Mouse (Mus musculus): Measurements from ENCODE around the gene Trappc12.
"Not testable (repeated sequence)": the region's sequence is repeated elsewhere in the genome, so short reads cannot be mapped to it uniquely, and the experiment has no call there.

Gene Trappc12

GRCm38 (mm10) chr12:28750021-28750633, at the start of gene Trappc12:
TSS of gene Trappc12 (minus strand) at chr12:28750472.
- peak; percentile 87 for DNase-seq

GRCm38 (mm10) chr12:28799798-28800411, 49.6 kb upstream of the Trappc12 start:
- DNase-seq = no peak

DNA sequence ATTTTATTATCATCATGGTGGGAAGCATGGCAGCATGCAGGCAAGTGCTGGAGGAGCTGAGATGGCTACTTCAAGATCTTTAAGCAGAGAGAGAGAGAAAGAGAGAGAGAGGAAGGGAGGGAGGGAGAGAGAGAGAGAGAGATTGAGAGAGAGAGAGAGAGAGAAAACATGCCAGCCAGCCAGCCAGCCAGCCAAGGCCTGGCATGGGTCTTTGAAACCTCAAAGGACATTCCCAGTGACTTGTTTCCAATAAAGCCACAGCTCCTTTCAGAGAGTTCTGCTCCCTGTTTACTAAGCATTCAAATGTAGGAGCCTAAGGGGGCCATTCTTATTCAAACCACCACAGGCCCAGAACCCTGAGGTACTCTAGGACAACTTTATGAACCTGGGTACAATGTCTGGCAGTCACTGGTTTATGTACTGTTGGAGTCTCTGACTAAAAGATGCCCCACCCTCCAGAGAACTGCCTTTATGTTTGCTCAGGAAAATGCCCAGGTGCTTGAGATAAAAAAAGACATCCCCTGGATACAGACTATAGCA, 46.7 kb upstream of the Trappc12 start:
- DNase-seq = no peak

DNA sequence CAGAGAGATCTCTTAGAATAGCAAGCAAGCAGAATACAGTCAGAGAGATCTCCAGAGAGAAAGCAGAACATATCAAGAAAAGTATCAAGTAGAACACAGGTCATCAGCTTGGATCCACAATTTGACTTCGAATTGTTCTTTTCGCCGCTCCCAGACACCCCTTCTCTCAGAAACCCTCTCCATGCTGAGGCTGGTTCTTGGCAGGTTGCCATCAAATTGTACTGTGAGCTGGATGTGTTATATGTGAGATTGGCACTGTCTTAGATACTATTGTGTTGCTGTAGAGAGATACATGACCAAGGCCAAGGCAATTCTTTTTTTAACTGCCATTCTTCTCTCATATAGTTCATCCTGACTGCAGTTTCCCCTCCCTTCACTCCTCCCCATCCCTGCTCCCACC, 44.8 kb upstream of the Trappc12 start:
- DNase-seq = no peak

DNA sequence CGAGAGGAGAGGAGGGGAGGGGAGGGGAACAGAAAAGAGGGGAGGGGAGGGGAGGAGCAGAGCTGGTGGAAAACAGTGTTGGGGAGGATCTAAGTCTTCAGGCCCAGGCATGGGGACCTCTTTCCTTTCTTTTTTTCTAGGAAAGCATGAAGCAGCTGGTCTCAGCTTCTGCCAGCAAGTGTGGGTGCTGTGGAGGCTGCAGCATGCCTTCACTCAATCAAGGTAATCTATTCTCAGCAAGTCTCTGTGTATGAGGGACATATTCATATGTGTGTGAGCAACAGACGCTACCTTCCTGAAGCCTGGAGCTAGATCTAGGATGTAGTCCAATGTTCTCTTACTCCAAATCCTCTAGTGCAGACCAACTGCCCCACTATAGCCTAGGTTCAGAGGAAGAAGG, 43.4 kb upstream of the Trappc12 start:
- DNase-seq = no peak

- DNase-seq = no peak
These were observed 42.3 kb upstream of the Trappc12 start for GRCm38 (mm10) chr12:28792613-28793012.

DNA sequence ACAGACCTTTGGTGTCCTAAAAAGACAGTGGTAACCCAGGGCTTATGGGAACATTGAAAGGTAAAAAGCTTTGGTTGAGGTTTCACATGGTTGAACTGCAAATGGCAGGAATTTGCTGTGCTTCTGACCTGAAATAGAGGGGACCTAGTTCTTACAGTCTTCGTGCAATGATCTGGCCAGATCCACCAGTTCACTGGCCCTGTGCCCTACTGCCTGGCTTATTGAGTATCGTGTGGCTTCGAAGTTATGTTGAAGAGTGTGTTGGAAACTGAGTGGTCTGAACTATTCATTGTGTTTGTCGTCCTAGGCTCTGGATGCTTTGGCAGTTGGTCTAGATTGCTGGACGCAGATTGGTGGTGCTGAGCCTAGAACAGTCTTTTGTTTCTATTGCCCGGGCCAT, 36.0 kb upstream of the Trappc12 start:
- no peak for DNase-seq

GRCm38 (mm10) chr12:28785299-28785698, 35.0 kb upstream of the Trappc12 start:
- no peak for DNase-seq

DNA sequence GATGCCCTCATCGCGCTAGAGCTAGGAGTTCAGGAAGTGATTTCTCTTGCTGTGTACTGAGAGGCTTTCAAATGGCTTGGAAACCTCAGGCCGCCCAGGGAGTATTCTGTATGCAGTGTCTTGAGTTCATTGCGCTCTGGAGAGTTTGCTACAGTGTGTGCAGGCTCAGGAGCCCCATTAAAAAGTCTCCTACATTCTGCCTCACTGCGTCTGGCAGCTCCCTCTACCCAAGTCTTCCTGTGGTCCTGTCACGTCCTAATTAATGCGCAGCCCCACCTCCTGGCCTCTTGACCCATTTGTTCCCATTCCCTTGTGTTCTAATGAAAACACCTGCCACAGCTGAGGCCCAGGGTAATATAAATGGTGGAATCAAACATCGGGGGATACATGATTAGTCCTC, 34.6 kb upstream of the Trappc12 start:
- no peak for DNase-seq

DNA sequence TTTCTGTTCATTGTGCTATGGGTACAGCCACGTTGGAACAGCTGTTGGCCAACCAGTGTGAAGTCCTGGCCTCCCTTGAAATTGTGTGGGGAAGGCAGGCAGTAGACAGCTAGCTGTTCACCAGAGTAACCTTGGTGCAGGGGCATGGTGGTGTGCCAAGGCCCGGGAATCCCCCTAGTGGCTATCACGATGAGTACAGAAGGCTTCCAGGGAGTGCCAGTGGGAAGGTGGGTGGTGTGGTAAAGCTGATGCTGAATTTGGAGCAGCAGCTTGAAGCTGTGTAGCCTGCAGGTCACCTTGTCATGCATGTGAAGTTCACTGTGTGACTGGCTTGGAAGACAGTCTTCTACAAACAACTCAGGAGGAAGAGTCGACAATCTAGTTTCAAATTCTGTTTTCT, 34.1 kb upstream of the Trappc12 start:
- DNase-seq = peak; percentile 43

DNA sequence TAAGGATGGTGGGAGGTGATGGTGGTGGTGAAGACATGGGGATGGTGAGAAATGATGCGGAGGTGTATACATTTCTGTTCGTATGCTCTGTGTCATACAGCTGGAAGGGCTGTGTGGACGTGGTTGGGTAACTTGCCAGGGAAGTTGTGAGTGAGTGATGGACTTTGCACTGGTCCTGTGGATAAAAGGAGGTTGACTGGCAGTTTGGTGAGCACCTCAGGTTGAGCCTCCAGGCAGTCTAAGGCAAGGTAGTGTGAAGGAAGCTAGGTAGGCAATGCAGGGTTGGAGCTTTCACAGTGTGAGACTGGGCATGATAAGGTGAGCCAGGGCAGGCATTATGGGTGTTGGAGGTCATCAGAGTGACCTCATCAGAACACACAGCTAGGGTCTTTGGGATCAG, 32.4 kb upstream of the Trappc12 start:
- no peak for DNase-seq

DNA sequence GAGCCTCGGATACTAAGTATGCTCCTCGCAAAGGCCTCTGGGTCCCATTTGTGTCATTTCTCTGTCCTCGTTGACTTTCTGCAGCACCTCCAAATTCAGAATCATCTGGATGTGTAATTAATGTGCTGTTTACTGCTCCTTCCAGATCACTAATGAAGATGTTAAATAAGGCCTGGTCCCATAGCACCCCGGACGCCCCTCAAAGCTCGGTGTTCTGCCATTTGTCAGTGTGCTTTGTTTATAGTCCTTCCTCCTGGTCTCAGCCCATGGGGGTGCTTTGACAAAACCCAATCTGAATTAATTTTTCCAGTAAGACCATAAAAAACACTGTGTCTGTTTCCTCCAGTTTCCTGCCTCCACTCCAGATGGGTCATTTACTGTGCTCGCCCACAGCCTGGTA, 29.9 kb upstream of the Trappc12 start:
- no peak for DNase-seq

- no peak for DNase-seq
These were observed 25.4 kb upstream of the Trappc12 start for GRCm38 (mm10) chr12:28775627-28776026.

DNA sequence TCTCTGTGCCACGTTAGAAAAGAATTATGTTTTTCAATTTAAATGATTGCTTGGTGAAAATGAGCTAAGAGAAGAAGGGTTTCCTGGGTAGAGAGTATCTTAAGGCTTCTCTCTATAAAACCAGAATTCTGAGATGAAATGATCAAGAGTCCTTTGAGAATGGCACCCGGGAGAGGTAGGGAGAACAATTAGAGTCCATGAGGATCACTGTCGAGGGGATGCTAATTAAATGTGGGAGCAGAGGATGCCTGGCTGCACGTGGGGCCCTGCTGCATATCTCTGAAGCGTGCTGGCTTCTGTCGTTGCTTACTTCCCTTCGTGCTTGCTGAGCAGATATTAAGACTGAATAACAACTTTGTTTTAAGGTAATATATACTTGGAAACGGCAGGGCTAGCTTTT, 24.8 kb upstream of the Trappc12 start:
- no peak for DNase-seq

DNA sequence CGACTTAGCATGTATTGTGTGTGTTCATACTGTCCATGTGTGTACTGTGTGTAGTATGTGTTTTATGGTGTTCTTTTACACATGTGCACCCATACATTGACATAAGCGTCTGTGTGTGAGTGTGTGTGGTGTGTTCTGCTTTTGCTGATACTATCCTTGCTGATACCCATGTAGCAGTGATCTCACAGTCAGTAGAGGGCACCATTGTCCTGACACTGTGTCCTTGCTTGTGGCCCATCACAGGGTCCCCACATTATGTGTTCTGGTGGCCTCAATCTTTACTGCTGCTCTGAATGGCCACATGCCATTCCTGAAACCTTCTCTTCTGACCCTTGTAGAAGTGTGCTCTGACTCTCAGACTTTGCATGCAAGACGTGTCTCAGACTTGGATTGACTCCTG, 23.5 kb upstream of the Trappc12 start:
- no peak for DNase-seq

- no peak for DNase-seq
These were observed 19.7 kb upstream of the Trappc12 start for GRCm38 (mm10) chr12:28769953-28770352.

GRCm38 (mm10) chr12:28756019-28756418, 5.7 kb upstream of the Trappc12 start:
- no peak for DNase-seq

DNA sequence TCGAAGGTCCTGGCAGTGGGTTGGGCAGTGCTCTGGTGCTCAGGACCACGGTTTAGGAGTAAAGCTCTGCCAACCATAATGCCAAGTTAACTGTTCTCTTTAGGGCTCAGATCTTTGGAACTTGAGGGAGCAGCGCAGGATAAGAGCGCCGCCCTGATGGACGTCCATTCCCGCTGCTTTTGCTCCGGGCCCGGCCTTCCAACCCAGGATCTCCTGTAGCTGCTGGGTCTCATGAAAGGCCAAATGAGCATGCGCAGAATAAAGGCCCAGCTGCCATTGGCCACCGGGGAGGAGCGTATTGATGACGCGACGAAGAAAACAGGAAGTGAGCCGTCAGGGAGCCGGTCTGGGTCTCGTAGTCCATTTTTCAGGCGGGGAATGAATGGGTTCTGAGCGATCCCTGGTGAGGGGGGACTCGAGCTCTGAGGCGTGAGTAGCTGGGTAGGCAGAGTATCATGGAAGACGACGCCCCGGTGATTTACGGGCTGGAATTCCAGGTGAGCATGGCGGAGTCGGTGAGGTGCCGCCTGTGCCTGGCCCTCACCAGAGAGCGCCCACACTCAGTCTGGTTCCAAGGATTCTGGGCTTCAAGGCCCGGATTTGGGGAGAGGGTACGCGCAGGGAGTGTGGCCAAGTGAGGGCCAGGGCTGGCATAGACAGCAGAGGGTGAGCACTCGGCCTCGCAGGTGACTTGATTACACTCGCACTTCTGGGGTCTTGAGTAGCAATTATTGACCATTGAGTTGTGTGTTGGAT, 1.4 kb upstream of the Trappc12 start, which contains the start of gene Eipr1:
Eipr1 (plus strand) TSS at position 296 of the 756 bp plus-strand sequence.
- peak; percentile 86 for DNase-seq

DNA sequence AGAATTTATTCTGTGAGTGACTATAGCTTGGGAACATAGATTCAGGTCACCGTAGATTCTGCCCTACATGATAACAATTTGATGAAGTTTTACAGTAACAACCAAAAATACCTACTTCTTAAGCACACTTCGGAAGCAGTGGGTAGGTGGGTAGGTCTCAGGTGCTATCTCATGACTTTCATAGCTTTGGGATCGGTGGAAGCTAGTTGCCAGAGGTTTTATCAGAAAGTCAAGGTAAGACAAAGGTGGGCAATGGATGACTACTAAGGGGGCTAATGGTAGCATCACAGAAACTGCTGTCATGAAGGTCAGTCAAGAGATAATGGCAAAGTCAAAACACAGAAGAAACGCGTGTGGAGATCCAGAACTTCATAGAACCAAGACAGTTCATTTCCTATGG, 604 bp upstream of the Trappc12 start:
- DNase-seq = no peak

DNA sequence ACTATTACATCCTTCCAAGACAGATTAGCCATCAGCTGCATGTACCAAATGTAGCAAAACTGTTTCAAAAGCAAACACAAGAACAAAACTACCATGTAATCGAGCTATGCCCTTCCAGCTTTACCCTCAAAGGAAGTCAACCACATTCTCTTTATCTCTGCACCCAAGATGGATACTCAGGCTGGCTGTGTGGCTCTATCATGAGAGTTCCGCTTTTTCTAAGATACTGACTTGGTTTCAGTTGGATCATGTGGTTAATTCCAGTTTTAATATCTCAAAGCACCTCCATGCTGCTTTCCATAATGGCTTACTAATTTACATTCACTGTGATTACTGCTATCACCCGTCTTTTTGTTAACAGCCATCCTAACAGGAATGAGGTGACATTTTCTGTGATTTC, 6.9 kb downstream of the Trappc12 start:
- no peak for DNase-seq

DNA sequence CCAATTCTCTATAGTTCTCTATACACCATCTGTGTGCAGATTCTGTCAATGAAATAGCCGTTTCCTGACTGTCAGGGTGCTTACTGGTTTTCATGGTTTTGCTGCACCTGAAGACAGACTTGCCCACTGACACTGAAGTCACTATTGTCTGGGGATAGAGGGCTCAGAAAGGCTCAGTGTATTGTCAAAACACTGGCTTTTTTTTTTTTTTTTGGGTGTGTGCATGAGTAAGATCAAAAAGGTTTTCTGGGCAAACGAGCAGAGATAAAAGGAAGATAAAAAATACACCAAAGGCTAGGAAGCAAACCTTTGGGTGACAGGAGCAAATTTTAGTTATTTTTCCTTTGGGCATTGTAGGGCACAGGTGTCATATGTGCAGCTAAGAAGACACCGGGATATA, 15.0 kb downstream of the Trappc12 start:
- peak; percentile 13 for DNase-seq

DNA sequence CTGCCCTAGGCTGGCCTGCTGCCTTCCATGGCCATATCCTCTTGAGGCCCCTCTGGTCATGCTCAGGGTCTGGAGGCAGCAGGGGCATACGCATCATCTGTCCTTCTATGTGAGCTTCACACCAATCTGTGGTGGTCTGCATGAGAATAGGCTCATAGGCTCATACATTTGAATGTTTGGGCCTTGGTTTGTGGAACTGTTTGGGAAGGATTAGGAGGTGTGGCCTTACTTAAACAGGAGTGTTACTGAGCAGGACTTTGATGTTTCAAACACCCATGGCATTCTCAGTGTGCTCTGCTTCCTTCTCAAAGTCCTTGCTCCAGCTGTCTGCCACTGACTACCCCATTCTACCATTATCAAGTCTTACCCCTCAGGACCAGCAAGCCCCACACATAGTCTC, 16.0 kb downstream of the Trappc12 start:
- no peak for DNase-seq

DNA sequence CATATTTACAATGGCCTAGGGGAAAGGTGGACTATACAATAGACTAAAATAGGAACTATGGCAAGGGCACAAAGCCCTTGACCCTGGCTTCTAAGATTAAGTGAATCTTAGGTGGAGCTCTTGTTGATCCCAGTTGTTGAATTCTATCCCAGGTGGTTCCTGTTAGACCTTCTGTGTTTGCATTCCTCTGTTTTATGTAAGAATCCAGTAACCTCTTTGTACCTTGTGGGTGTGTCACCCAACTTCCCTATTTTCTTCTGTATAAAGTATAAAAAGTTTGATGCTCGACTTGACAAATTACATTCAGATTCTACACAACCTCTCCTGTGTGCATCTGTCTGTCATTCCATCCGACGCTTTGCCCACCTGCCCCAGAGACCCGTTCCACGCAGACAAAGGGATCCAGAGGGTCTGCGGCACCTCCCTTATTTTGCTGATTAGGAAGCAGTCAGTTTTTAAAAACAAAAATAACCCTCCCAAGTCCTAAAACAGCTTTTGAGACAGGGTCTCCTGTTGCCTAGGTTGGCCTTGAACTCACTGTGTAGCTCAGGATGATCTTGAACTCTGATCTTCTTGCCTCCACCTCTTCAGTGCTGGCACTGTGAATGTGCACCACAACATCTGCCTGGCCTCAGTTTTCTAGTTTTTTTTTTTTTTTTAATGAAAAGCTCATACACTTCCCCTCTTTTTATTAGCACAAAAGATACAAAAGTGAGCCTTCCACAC, 16.6 kb downstream of the Trappc12 start:
- DNase-seq = not testable (repeated sequence)

All from thymus, postnatal 25 days (tissue).